Mouse (Mus musculus): ENCODE measurements around the gene Lrch4. TPM values are rescaled to one million over a fixed set of nuclear protein-coding genes. Genes with fewer than 3 reads are reported as not detected.
A peak's percentile ranks its signal among the peaks of the same experiment; 100 is the strongest.

Gene Lrch4
- 201 and 205 TPM in 2 replicates for polyA plus RNA-seq (2015; fragmentation: Nextera tagmentation; extraction: Ambion mirVana)

GRCm38 (mm10) chr5:137628498-137629305 is at the start of gene Lrch4, which contains the start of the genes Fbxo24 and Gm20605:
Lrch4 (plus strand) TSS chr5:137629121.
Fbxo24 (minus strand) TSS chr5:137629002.
Gm20605 (plus strand) TSS chr5:137629175.
- peak; percentile 100 for DNase-seq (ENCODE audit: low spot score)

DNA sequence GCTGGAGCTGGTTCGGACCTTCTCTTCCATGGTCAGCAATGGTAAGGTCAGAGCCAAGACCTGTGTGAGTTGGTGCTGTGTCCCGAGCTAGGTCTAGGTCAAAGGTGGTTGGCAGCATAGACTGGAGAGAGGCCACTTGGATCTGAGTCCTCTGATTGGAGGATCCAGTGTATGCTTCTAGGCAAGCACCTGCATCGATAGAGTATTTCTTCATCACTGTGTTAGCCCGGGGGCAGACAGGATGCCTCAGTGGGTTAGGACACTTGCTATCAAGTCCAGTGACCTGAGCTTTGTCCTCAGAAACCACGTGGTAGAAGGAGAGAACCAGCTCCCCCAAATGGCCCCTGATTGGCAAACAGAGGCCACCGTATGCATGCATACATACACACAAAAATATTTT is 48.7 kb upstream of the Lrch4 start:
- no peak for DNase-seq (ENCODE audit: low spot score)

GRCm38 (mm10) chr5:137582702-137583101 is 46.2 kb upstream of the Lrch4 start:
- DNase-seq (ENCODE audit: low spot score) = no peak

- DNase-seq (ENCODE audit: low spot score) = peak; percentile 30
Observed at GRCm38 (mm10) chr5:137583670-137584169, 45.2 kb upstream of the Lrch4 start.

DNA sequence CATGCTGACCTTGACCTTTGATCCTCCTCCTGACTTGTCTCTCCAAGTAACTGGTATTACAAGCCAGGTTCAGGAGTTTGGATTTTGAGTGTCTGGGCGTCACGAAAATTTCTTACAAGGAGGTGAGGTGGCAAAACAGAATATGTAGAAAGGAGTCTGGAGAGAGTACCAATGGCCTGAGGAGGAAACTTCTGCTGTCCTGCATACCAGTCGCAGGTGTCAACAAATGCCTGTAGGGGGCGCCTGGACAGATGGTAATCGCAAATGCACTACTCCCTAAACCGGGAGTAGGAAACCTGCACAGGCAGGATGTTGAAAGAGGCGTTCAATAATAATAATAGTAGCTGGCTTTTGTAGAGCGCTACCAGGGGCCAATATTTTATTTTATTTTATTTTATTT is 43.9 kb upstream of the Lrch4 start:
- DNase-seq (ENCODE audit: low spot score) = peak; percentile 69

DNA sequence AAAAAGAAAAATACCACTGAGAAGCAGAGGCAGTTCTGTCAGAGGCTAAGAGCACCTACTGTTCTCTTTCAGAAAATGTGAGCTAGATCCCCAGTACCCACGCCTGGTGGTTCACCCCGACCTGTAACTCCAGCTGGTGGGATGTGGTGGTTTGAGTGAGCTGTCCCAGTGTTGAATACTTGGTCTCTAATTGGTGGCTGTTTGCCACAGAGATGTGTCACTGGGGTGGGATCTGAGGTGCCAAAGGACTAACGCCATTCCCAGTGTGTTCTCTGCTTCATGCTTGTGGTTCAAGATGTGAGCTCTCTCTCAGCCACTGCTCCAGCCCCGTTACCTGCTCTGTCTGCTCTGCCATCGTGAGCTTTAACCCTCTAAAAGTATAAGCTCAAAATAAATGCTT is 38.4 kb upstream of the Lrch4 start:
- no peak for DNase-seq (ENCODE audit: low spot score)

DNA sequence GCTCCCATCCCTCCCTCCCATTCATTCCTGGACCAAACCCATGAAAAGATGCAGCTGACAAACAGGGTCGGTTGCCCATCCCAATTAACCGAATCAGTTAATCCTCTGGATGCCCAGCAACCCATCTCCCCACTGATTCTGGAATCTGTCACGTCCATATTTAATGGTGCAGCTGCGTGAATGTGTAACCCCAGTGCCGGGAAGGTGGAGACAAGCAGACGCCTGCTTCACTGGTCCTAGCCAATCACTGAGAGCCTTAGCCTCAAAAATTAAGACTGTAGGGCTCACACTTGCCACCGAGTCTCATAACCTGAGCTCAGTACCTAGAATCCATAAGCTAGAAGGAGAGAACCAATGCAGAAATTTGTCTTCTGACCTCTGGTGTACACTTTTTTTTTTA is 33.0 kb upstream of the Lrch4 start:
- DNase-seq (ENCODE audit: low spot score) = no peak

DNA sequence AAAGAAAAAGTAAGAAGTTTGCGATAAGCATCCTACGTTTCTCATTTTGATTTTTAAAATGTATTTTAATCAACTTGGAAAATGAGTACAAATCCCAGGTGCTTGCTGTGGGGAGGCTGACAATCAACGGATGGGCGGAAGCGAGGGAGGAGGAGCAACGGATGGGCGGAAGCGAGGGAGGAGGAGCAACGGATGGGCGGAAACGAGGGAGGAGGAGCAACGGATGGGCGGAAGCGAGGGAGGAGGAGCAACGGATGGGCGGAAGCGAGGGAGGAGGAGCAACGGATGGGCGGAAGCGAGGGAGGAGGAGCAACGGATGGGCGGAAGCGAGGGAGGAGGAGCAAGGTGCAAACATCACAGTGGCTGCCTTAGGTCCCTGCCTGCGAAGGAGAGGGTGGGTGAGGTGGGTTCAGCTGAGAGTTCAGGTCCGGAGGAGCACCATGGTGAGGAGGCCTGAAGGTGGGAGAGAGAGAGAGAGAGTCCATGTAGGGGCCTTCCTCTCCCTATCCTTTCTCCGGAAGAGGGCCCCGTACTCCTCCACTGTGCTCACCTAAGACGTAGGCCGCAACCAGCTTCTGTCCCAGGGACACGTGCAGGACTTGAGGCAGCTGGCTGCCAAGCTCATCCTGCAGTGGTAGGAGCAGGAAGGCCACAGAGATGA is 32.2 kb upstream of the Lrch4 start:
- DNase-seq (ENCODE audit: low spot score) = peak; percentile 62

GRCm38 (mm10) chr5:137597625-137598024 is 31.3 kb upstream of the Lrch4 start:
- no peak for DNase-seq (ENCODE audit: low spot score)

- no peak for DNase-seq (ENCODE audit: low spot score)
Observed at GRCm38 (mm10) chr5:137598100-137598826, 30.7 kb upstream of the Lrch4 start.

- DNase-seq (ENCODE audit: low spot score) = no peak
Observed at GRCm38 (mm10) chr5:137599600-137599999, 29.3 kb upstream of the Lrch4 start.

DNA sequence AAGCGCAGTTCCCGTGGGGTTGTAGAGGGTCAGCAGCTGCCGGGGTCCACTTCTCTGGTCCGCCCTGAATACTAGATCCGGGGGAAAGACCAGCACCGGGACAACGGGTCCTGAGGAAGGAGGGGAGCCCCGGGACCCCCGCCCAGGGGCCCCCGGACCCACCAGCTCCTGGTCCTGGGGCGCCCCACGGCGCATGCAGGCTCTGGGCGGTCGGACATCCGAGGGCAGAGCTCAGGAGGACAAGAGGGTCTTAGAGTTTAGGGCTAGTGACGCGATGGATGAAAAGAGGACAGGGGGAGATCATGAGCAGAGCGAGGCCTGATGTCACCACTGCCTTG is 28.7 kb upstream of the Lrch4 start:
- DNase-seq (ENCODE audit: low spot score) = no peak

GRCm38 (mm10) chr5:137600619-137601364 is 28.1 kb upstream of the Lrch4 start, which contains the start of gene Mospd3:
Mospd3 (minus strand) TSS chr5:137601058.
- DNase-seq (ENCODE audit: low spot score) = peak; percentile 98

DNA sequence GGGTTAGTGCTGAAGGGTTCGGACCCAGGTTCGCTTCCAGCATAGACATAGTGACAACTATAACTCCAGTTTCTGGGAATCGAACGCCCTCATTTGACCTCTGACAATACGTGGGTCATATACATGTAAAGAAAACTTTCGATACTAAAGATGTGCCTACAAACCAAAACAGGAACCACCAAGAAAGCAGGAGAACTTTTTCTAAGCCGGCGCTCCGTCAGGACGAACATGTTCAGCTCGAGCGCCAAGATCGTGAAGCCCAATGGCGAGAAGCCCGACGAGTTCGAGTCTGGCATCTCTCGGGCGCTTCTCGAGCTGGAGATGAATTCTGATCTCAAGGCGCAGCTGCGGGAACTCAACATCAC is 27.6 kb upstream of the Lrch4 start:
- DNase-seq (ENCODE audit: low spot score) = peak; percentile 49

GRCm38 (mm10) chr5:137607860-137608653 is 20.9 kb upstream of the Lrch4 start:
- no peak for DNase-seq (ENCODE audit: low spot score)

DNA sequence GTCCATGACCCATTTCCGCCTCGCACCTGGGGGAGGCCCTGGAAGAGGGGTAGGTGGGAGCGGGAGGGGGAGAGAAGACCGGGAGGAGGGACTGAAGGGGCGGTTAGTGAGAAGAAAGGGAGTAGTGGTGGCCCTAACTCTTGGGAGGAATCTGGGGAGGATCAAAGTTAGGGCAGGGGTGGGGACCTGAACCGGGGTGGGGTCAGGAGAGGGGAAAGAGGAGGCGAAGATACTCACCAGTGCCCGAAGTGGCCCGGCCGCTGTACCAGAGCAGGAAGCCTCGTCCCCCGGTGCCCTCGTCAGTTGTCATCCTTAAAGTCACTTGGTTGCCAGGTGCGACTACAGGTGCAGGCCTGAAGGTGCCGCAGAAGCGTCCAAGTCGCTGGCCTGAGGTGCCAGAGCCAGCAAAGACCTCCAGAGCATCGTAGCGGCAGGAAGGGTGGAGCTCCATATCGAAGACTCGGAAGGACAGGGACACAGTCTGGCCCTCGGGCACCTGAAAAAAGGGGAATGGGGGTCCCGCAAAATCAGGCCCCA is 20.2 kb upstream of the Lrch4 start:
- DNase-seq (ENCODE audit: low spot score) = no peak

- DNase-seq (ENCODE audit: low spot score) = no peak
Observed at GRCm38 (mm10) chr5:137609292-137609691, 19.6 kb upstream of the Lrch4 start.

DNA sequence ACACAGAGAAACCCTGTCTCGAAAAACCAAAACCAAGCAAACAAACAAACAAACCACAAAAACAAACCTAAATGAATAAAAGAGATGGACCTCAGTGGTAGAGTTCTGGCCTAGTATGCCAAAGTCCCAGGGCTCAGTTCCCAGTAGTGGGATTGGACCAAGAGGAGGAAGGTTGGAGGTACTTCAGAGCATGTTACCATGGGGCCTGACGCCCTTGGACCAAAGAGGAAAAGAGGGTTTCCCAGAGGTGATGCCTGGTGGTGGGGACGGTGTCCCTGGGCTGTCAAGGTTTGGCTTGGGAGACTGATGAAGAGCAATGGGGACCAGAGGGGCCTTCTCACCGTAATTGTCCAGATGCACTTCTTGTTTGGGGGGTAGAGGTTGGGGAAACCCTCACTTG is 18.9 kb upstream of the Lrch4 start:
- DNase-seq (ENCODE audit: low spot score) = no peak

- DNase-seq (ENCODE audit: low spot score) = no peak
Observed at GRCm38 (mm10) chr5:137610548-137611244, 18.2 kb upstream of the Lrch4 start.
